Mouse (Mus musculus) liver, adult 2 months (tissue): ENCODE results near the gene Thumpd3.

Experiments used
- CTCF ChIP-seq: fragments of 200-500 bp; IDR thresholded peaks from 2 replicates; pipeline ENCODE4 v1.5.1; 2011; ENCODE audit warnings: low read depth, low read length, control low read depth
- POLR2A ChIP-seq: fragments of 200-500 bp; IDR thresholded peaks from 2 replicates; pipeline ENCODE4 v1.6.1; 2011; ENCODE audit warnings: low read length, control low read depth; ENCODE audit not compliant: insufficient read depth; ENCODE audit errors: extremely low read depth

GRCm38 (mm10) chr6:113038735-113039058, 7.3 kb upstream of the Thumpd3 start:
- no peak for TF ChIP-seq CTCF
- TF ChIP-seq POLR2A: no peak
